Mouse (Mus musculus) urinary bladder, postnatal 14 days (tissue): ENCODE results near the gene Hoxa10.

ENCODE experiments used
- DNase-seq: peaks from one replicate; pipeline ENCODE4 v3.0.0; 2021; ENCODE audit warnings: low spot score

Gene Hoxa10

GRCm38 (mm10) chr6:52240389-52241000, at the start of gene Hoxa10:
Gene Hoxa10 (minus strand): TSS chr6:52240854.
- peak; percentile 94 for DNase-seq

- DNase-seq, result no peak
Observed at GRCm38 (mm10) chr6:52290186-52290585, 49.5 kb upstream of the Hoxa10 start.

- no peak for DNase-seq
Observed at GRCm38 (mm10) chr6:52283896-52284295, 43.2 kb upstream of the Hoxa10 start.

GRCm38 (mm10) chr6:52281084-52281483, 40.4 kb upstream of the Hoxa10 start:
- DNase-seq, result no peak

GRCm38 (mm10) chr6:52276920-52277319, 36.3 kb upstream of the Hoxa10 start:
- DNase-seq, result no peak

- no peak for DNase-seq
Observed at GRCm38 (mm10) chr6:52276382-52276781, 35.7 kb upstream of the Hoxa10 start.

GRCm38 (mm10) chr6:52275563-52276280, 35.1 kb upstream of the Hoxa10 start:
- DNase-seq, result no peak

- DNase-seq, result no peak
Observed at GRCm38 (mm10) chr6:52274576-52274975, 33.9 kb upstream of the Hoxa10 start.

- DNase-seq, result no peak
Observed at GRCm38 (mm10) chr6:52273656-52274280, 33.1 kb upstream of the Hoxa10 start.

GRCm38 (mm10) chr6:52272766-52273655, 32.4 kb upstream of the Hoxa10 start:
- DNase-seq, result no peak

- peak; percentile 78 for DNase-seq
Observed at GRCm38 (mm10) chr6:52270494-52271480, 30.1 kb upstream of the Hoxa10 start.

- DNase-seq, result no peak
Observed at GRCm38 (mm10) chr6:52268756-52269155, 28.1 kb upstream of the Hoxa10 start.

- DNase-seq, result no peak
Observed at GRCm38 (mm10) chr6:52268341-52268740, 27.7 kb upstream of the Hoxa10 start.

GRCm38 (mm10) chr6:52267691-52268090, 27.0 kb upstream of the Hoxa10 start:
- DNase-seq, result no peak

GRCm38 (mm10) chr6:52267221-52267620, 26.6 kb upstream of the Hoxa10 start:
- no peak for DNase-seq

- DNase-seq, result no peak
Observed at GRCm38 (mm10) chr6:52266666-52266985, 26.0 kb upstream of the Hoxa10 start.

GRCm38 (mm10) chr6:52265913-52266665, 25.4 kb upstream of the Hoxa10 start:
- DNase-seq, result no peak

GRCm38 (mm10) chr6:52265306-52265912, 24.8 kb upstream of the Hoxa10 start:
- DNase-seq, result no peak

- no peak for DNase-seq
Observed at GRCm38 (mm10) chr6:52264106-52264790, 23.6 kb upstream of the Hoxa10 start.

GRCm38 (mm10) chr6:52263321-52263585, 22.6 kb upstream of the Hoxa10 start:
- DNase-seq, result no peak
